Mouse (Mus musculus): ENCODE measurements around the gene Chga.
A peak's percentile ranks its signal among the peaks of the same experiment; 100 is the strongest.

The Chga gene

GRCm38 (mm10) chr12:102554721-102555516, at the start of gene Chga:
Gene Chga (plus strand): TSS chr12:102554969.
- DNase-seq (ENCODE audit: low read depth, low spot score), result peak; percentile 93

DNA sequence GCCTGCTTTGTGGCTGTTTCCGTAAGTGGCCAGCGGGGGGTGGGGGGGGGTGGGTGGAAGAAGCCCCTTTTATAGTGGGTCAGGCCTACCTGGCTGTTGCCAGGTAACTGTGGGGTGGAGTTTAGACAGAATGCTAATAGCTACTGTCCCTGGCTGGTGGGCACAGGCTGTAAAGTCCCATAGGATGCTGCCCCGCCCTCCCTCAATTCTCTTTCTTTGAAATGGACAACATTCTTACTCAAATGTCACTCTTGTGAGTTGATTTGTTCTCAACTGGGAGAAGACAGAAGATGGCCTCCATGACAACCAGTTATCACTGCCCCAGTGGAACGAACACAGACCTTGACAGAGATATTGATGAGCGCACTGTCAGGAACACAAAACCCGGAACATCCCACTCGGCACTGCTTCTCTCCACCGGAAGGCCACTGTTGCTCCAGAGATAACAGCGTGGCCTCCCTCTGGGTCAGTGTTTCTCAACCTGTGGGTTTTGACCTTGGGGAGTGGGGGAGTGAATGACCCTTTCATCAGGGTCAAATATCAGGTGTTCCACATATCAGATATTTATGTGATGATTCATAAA, 49.5 kb upstream of the Chga start:
- DNase-seq (ENCODE audit: low read depth, low spot score), result peak; percentile 78

GRCm38 (mm10) chr12:102505949-102506348, 48.8 kb upstream of the Chga start:
- DNase-seq (ENCODE audit: low read depth, low spot score), result no peak

DNA sequence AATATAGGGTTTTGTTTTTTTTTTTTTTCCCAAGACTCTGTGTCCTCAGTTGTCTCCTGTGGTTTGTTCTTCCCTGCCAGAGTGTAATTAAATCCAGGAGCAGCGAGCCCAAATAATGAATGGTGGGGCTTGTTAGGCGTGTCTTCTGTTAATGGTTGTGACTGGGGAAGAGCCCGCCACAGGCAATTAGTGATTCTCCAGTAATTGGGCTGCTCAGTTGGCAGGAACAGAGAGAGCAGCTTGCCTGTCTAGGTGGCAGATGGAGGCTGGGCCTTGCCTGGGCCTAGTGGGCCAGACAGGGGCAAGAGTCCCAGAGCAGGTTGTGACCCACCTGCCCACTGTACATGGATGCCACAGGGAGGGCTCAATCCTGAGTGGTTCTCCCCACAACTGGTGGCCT, 43.4 kb upstream of the Chga start:
- DNase-seq (ENCODE audit: low read depth, low spot score), result no peak

DNA sequence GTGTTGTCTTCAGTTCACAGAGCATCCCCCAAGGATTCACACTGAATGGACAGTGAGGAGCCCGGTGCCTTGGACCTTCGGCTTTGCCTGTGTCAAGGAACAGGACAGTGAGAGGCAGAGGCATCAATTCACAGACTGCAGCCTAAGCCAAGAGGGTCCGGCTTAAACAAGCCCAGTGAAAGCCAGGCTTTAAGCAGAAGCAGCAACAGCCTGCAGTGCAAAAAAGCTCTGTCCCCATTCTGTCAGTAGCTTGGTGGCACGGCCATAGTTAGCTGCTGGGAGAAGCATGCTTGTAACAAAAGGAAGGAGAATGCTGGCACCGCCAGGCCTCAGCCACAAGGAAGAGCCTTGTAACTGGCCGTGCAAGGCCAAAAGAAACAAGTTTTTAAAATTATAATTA, 40.6 kb upstream of the Chga start:
- DNase-seq (ENCODE audit: low read depth, low spot score), result no peak

DNA sequence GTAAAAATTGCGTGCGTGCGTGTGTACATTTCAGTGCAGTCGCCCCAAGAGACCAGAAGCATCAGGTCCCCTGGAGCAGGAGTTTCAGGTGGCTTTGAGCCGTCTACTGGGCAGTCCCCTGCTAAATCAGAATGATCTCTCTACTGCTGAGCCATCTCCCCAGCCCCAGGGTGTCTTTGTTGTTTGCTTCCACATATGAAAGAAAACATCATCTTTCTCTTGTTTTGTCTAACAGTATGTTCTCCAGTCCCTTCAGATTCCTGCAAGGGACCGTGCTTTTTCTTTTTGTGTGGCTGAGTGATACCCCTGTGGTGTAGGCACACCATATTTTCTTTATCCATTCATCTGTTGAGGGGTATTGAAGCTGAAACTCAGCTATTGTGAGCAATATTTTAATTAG, 40.0 kb upstream of the Chga start:
- peak; percentile 79 for DNase-seq (ENCODE audit: low read depth, low spot score)

DNA sequence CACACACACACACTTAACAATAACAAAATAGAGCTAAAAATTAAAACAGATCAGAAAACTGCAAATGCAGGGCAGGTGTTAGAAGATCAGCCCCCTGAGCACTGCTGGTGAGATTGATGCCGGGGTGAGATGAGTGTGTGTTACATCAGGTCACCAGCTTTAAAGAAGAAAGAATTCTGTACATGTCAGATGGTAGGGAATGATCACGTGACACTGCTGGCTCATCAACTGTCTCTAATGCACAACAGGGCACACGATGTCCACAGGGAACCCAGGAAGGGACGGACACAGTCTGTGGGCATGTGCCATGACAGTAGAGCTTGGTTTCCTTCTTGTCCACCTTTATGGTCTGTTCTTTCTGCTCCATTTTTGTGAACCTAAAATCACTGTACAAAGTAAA, 38.6 kb upstream of the Chga start:
- no peak for DNase-seq (ENCODE audit: low read depth, low spot score)

DNA sequence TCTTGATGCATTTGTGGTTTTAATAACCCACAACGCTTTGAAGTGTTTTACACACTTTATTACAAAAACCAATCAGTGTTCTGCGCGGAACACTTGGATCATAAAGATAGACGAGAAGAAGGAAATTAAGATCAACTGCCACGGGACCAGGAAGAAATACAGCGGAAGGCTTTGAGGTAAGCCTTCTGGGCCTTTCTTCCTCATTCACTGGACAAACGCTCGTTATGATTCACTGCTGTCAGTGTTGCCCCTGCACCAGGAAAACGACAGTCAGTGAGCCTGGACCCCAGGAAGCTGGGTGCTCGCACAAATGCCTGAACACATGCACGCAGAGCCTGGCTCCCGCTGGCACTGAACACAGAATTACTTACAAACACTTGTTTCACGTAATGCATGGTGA, 37.1 kb upstream of the Chga start:
- DNase-seq (ENCODE audit: low read depth, low spot score), result no peak

- DNase-seq (ENCODE audit: low read depth, low spot score), result no peak
Observed at GRCm38 (mm10) chr12:102519929-102520720, 34.6 kb upstream of the Chga start.

DNA sequence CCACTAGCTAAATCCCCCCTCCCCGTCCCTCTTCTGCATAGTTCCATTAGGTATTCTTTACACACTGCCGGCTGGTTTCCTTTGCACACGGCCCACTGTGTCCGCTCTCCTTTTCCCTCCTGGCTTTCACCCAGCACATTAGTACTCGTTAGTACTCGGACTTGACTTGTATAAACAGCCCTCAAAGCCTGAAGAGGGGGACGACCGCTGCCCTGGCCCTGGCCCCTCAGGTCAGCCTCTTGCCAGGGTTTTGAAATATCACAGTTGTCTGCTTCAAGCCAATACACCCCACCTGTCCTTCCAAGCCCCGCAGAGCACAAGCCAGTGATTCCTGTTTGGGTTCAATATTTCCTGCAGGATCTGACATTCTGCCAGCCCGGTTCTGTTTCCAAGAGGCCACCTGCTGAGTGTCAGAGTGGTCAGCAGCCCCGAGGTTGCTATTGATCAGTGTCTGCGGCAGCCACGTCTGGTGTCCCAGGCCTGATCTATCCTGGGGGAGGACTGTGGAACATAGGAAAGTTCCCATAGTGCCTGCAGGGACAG, 32.9 kb upstream of the Chga start:
- no peak for DNase-seq (ENCODE audit: low read depth, low spot score)

- no peak for DNase-seq (ENCODE audit: low read depth, low spot score)
Observed at GRCm38 (mm10) chr12:102524216-102524615, 30.6 kb upstream of the Chga start.

DNA sequence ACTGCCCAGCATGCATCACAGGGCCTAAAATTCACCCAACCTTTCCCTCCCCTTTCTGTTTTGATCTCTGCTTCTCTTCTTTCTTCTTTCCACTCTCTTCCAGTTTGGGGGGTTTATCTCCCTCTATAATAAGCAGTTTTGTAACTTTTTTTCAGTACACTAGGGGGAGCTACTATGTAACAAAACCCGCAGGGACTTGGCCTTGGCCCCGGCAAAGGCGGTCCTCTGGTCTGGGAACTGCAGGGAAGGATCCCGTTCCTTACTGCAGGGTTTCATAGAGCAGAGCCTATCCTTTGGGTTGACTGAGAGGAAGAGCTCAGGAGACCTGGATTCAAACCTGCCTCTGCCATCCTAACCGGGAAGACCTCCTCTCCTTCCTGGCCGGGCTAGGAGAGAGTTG, 30.0 kb upstream of the Chga start:
- peak; percentile 80 for DNase-seq (ENCODE audit: low read depth, low spot score)

GRCm38 (mm10) chr12:102527989-102528388, 26.8 kb upstream of the Chga start:
- DNase-seq (ENCODE audit: low read depth, low spot score), result no peak

DNA sequence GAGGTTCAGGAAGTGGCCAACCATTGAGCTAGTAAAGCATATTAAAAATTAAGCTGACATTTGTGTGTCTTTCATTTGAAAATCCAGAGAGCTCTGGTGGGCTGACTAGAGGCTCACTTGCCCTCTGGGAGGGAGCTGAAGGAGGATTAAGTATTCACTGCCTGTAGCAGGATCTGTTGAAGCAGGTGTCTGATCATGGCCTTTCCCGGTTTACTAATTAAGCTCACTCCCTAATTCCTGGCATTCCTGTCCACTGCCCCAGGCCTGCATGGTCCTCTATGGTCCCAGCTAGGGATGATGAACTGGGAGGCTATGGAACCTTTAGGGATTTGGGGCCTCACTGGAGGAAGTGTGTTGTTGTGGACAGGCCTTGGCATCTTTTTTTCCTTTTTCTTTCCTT, 19.0 kb upstream of the Chga start:
- DNase-seq (ENCODE audit: low read depth, low spot score), result peak; percentile 50

DNA sequence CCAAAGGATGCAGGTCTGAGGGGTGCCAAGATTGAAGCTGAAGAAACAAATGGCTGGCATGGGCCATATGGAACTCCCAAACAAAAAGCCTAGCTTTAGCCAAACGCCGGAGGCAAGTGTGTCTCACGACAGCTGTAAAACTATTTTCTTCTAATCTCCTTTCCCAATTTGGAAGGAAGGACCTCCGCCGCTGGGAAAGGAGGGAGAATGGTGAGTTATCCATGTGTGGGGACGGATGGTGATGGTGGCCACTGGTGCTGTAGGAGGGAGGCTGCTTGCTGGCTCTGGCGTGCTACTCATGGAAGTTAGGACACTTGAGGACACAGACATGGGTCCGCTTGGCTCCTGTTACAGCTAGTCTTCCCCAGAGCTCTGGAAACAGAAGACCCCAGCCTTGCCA, 14.5 kb upstream of the Chga start:
- no peak for DNase-seq (ENCODE audit: low read depth, low spot score)

GRCm38 (mm10) chr12:102541168-102541567, 13.6 kb upstream of the Chga start:
- DNase-seq (ENCODE audit: low read depth, low spot score), result no peak

GRCm38 (mm10) chr12:102545122-102545521, 9.6 kb upstream of the Chga start:
- peak; percentile 88 for DNase-seq (ENCODE audit: low read depth, low spot score)

GRCm38 (mm10) chr12:102550529-102550928, 4.2 kb upstream of the Chga start:
- peak; percentile 85 for DNase-seq (ENCODE audit: low read depth, low spot score)

- no peak for DNase-seq (ENCODE audit: low read depth, low spot score)
Observed at GRCm38 (mm10) chr12:102551186-102551585, 3.6 kb upstream of the Chga start.

DNA sequence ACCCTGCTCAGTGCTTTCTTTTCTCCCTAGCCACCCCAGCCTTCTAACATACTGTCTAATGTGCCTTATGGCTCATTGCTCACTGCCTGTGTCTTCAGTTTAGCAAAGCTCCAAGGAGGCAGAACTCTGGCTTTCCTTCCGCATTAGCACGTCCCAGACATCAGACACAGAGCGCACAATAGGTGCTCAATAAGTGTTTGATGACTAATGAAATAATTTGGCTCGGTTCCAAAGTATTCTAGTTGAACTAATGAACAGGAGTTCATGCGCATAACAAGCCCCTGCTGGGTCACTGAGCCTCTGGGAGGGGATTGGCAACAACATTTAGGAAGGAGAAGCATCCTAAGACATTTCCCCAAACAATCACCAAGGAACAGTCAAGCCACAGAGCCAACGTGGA, 2.8 kb upstream of the Chga start:
- no peak for DNase-seq (ENCODE audit: low read depth, low spot score)

DNA sequence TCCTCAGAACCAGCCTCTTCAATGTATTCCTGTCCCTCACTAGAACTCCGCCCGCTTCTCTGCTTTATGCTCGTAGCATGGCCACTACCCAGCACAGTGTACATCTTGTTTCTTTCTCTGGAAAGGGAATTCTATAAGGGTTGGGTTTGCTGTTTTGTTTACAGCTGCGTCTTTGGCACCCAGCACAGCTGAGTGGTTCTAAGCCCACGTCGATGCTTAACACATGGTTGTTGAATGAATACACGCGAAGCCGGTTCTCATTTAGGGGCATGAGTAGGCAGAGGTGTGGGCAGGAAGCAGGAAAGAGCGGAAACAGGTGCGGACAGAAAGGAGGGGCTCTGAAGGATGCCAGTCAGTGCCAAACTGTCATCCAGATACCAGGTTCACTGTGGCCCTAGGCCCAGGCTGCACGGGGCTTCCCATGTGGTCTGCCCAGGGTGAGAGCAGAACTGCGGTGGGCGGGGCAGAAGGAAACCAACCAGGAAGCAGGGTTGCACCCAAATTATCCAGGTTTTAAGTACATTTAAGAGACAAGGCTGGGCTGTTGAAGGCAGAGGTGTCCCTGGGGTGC, 979 bp upstream of the Chga start:
- no peak for DNase-seq (ENCODE audit: low read depth, low spot score)

DNA sequence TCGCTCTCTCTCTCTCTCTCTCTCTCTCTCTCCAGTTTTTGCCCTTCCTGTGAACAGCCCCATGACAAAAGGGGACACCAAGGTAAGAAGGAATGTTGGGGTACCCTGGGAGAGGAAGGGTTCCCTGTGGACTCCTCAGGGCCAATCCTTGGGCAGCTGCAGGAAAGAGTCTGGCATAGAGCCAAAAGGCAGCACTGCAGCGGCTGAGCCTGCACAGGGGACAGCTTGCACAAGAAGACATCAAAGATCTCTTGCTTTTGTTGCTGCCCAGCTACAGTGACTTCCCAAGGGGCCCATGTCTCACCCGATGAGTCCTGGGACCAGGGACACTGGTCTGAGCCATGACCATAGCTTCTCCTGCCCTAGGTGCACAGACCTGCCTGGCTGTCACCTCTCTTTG, 1.1 kb downstream of the Chga start:
- DNase-seq (ENCODE audit: low read depth, low spot score), result no peak
